Mouse (Mus musculus) gonadal fat pad, adult 2 months (tissue): ENCODE results near the gene Zfp65. TPM values are rescaled to one million over a fixed set of nuclear protein-coding genes. Genes with fewer than 3 reads are reported as not detected.
"Not testable (repeated sequence)": the region's sequence is repeated elsewhere in the genome, so short reads cannot be mapped to it uniquely, and the experiment has no call there.

Experiments
- DNase-seq: peaks from one replicate; pipeline ENCODE4 v3.0.0-alpha.2; 2012; ENCODE audit warnings: low read depth
- polyA plus RNA-seq: library from polyadenylated mRNA; depleted of rRNA; stranded (reverse); fragments of >200 nt; gene quantifications from 2 replicates; pipeline ENCODE4 v1.2.3, GENCODE M21; 2012; rRNA removed

Gene Zfp65
- 1.3 and 1.6 TPM in 2 replicates for polyA plus RNA-seq

DNA sequence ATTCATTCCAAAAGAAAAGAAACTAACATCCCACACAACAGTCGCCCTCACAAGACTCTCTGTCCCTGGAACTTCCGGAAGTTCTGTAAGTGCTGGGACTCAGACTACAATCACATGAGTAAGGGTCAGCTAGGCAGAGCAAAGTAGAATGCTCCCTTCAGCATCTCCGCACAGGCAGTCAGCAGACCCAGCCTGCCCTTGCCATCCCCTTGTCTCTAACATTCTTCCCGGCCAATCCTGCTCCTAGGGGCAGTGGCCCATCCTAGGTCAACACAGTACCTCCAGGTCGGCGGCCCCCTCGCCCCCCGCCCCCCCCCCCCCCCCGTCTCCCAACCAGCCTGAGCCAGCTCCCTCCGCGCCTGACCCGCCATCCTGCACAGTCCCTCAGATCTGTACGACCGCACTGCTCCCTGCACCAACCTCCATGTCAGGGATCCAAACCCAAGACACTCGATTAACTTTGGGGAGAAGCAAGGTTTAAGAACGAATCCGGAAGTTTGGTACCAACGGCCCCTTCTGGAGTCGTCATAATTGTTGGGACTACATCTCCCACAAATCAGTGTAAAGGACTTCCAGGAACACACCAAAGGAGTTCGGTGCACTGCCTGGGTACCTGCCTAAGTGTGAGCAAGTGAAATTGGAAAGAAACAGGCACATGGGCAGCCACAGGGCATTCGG lies at the start of gene Zfp65:
Gene Zfp65 (minus strand): TSS at position 533 of the 678 bp plus-strand sequence.
- peak; percentile 33 for DNase-seq

DNA sequence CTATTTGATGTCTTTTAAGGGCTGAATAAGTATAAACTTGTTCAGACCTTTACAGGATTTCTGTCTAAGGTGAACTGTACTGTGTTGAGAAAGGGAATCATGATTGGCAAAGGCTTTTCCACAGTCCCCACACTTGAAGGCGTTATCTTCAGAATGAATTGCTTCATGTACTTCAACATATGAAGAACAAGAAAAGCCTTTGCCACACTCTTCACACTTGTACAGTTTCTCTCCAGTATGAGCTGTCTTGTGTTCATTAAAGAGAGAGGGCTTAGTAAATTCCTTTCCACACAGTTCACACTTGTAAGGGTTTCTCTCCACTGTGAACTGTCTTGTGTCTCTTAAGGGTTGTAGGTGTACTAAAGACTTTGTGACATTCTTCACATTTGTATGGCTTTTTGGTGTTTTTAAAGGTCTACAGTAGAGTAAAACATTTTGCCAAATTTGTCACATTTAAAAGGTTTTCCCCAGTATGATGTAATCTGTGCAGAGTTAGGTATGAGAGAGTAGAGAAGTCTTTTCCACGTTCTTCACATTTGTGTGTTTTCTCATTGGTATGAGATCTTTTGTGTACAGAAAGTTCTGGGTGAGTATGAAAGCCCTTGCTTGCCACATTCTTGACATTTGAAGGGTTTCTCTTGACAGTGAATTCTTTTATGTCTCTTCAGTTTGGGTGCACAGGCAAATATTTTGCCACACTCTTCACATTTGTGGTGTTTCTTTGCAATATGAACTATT lies 34.2 kb upstream of the Zfp65 start:
- no peak for DNase-seq

DNA sequence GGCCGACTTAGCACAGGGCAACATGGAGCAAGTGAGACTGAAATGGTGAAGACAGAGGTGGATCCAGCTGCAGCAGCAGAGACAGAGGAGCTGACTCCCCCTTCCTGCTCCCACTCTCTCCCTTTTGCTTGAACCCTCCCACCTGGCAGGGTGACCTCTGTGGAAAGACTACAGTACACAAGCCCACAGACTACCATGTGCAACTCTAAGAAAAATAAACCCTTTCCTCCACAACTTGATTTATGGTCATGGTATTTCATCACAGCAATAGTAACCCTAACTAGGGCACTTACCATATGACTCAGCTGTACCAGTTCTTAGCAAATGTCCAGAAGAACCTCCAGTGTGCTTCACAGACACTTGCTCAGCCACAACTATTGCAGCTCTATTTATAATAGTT lies 31.0 kb upstream of the Zfp65 start:
- DNase-seq, result no peak

DNA sequence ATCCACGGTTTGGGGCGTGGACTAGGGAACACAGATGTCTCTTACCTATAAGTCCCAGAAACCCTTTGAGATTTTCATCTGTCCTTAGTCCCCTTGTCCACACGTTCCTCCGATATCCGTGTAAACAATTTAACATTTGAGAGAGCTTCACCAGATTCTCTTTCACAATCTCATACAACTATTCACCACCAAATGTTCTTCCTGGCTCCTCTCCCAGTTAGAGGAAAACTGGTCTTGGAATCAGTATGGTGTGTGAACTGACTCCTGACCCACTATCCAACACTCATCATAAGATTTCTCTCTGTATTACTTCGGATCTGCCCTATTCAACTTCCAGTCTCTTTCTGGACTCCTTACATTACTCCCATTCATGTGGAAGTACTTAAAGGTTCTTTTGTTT lies 26.8 kb upstream of the Zfp65 start:
- no peak for DNase-seq

DNA sequence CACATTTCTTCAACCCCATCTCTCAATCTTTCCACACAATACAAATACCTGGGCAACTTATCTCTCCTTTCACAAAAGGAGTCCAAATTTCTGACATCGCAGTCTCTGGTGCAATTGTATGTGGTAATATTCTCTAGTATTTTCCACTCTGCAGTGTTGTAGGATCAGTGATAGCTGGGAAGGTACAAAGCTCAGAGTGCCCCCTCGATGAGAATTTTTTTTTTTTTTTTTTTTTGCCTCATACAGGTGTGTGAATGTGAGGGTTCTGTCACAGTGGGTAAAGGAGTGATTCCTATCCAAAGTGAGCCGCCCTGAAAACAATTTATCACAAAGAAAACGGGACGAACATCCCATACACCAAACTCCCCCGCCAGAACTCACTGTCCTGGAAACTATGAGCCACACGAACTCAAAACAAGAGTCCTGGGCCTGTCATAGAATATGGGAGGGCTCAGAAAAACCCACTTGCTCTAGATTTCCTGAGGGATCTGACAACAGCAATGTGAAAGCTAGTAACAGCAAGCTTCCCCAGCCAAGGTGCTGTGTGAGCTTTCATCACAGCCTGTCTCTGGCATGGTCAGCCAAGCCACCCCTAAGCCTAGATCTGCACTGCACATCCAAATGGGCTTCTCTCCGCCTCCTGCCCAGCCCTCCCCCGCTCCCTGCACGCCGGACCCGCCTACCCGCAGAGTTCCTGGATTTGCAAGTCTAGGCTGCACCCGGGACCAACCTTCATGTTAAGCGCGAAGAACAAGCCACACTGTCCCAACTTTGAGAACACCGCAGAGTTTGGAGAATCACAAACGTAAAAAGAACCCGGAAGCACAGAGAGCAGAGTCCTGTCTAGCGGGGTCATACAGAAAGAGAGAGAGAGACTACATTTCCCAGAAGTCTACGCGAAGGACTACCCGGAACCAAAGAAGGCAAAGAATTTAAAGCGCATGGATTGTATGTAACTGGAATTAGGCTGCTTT lies 25.6 kb upstream of the Zfp65 start, which contains the start of gene Zfp85:
Gene Zfp85 (minus strand): TSS at position 896 of the 974 bp plus-strand sequence.
- DNase-seq, result no peak

DNA sequence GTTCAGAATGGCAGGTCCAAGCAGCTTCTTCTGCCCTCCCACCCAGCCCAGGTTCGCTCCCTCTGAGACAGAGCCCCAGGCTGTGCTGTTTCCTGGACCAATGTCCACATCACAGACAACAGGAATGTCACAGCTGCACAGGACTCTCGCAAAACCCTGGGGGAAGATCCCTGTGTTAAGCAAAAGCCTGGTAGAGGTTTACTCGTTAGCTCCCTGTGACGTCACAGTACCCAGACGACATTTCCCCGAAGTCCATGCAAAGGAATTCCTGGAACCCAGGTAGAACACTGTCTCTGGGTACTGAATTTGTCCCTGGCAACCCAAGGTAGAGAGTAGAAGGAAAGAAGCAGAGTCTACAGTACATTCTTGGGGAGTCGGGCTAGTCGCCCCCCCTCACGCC lies 14.9 kb upstream of the Zfp65 start:
- DNase-seq, result no peak

DNA sequence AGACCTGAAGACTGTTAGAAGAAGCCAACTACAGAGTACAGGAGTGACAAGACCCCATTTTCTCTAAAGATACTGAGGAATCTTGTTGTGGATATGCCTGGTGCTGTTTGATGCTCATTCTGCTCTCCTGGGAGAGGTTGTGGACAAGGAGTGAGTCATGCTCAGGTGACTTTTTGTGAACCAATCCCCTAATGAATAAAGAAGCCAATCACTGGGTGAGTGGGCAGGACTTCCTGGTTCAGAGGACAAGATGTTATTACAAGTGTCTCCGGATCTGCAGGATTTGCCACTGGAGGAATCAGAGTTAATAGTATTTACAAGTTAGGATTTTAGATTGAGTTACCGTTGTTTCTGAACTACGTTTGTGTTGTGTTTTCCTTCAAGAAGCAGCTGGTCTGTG lies 14.0 kb upstream of the Zfp65 start:
- no peak for DNase-seq

DNA sequence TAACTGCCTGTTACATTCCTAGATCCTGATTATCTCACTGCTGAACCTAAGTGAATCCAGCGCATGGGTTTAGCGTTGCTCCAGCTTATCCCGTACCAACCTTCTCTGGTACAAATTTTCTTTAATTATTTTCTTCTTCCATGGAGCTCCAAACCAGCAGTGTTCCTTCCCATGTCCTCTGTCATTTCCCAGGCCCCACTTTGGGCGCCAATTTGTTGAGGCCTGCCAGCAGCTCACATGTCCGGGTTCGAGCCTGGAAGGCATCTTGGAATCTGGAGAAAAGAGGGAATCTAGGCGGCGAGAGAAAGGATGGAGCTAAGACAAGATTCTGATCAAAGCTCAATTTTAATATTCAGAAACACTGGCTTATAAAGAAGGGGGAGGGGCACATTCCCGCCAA lies 5.4 kb upstream of the Zfp65 start:
- DNase-seq, result not testable (repeated sequence)

DNA sequence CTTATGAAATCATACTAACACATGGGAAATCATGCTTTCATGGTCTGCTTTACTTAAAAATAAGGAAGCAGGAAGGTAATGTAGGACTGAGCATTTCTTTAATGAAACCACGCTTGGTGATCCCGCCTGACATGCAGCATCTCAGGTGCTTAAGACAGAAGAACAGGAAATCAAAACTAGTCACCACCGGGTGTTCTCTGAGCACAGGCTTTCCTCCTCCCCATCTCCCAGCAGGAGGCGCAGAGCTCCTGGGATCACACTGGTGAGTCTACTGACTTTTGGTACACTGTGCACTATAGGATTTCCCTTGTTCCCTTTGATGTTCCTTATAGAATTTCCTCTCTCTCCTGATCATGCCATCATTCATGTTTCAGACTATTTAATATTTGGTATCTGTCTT lies 468 bp upstream of the Zfp65 start:
- DNase-seq, result not testable (repeated sequence)

DNA sequence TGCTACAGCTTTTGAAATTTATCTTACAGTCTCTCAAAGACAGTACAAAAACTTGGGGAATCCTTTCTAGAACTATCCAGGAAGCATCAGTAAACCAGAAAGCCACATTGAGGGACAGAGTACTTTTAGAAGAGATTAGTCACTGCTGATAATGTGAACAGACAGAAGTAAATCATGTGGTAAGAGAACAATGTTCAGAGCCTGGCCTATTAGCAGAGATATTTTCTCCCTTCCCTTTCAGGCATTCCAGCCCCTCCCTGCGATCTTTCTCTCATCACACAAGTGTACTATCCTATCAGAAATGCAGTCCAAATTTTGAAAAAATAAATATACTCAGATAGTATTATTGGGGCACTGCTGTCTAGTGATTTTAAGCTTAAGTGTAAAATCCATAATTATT lies 867 bp downstream of the Zfp65 start:
- no peak for DNase-seq

DNA sequence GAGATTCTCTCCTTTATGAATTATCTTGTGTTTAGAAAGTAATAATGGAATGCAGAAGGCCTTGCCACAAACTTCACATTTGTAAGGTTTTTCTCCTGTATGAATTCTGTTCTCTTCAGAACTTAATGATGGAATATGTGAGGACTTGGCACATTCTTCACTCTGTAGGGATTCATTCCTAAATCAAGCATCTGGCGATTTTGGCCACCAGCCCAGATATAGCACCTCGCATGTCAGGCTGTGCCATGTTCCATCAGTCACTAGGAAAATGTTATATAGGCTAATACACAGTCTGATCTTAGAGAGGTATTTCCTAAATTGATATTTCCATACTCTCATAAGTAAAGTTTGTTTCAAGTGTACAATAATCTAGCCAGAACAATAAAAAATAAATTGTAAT lies 3.6 kb downstream of the Zfp65 start:
- DNase-seq, result not testable (repeated sequence)

DNA sequence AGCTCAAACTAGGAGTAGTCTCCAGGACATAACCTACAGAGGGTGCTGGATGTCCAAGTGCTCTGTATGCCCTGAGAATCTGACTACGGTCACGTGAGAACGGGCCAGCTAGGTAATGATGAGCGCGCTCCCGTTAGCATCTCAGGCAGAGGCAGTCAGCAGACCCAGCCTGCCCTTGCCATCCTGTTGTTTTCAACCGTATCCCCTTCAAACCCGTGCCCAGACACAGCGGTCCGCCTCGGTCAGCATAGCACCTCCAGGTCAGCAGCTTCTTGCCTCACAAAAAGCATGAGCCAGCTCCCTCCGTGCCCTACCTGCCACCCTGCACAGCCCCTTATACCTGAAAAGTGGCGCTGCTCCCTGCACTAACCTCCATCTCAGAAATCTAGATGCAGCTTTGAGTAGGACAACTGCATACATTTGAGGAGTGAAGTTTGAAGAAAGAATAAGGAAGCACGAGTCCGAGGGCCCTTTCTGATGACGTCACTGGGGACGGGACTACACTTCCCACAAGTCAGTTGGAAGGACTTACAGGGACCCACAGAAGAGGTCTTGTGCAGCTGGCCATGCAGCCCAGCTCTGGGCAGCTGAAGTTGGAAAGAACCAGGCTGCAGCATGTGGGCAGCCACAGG lies 5.0 kb downstream of the Zfp65 start:
- DNase-seq, result peak; percentile 46

DNA sequence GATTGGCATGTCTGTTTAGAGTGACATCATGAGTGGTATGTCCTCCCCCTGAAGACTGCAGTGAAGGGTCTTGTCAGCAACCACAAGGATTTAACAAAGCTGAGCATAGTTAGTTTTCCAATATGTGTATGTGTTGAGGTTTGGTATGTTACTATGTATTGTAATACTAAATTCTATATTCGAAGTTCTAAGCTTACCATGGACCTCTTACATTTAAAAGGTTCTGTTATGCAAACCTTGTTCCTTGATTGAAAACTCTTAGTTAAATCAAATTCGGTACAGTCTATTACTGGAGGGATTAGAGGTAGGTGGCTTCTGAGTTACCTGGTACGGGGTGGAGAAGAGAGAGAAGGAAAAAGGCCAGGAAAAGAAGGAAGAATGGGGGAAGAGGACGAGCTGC lies 42.0 kb downstream of the Zfp65 start, which contains the start of gene Zfp738:
Gene Zfp738 (minus strand): TSS at position 101 of the 400 bp plus-strand sequence.
- DNase-seq, result no peak

DNA sequence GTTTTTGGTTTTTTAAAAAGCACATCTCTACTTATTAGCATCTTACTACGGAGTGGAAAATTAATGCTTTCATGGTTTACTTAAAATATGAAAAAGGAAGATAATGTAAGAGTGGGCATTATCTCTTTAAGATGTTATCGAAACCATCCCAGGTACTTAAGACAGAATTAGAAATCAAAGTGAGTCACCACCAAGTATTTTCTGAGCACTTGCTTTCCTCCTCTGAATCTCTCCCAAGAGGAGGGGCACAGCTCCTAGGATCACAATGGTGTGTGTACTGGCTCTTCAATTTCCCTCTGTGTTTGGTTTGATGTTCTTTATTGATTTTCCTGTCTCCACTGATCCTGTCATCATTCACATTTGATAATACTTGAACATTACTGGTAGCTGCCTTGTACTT lies 45.1 kb downstream of the Zfp65 start:
- not testable (repeated sequence) for DNase-seq

DNA sequence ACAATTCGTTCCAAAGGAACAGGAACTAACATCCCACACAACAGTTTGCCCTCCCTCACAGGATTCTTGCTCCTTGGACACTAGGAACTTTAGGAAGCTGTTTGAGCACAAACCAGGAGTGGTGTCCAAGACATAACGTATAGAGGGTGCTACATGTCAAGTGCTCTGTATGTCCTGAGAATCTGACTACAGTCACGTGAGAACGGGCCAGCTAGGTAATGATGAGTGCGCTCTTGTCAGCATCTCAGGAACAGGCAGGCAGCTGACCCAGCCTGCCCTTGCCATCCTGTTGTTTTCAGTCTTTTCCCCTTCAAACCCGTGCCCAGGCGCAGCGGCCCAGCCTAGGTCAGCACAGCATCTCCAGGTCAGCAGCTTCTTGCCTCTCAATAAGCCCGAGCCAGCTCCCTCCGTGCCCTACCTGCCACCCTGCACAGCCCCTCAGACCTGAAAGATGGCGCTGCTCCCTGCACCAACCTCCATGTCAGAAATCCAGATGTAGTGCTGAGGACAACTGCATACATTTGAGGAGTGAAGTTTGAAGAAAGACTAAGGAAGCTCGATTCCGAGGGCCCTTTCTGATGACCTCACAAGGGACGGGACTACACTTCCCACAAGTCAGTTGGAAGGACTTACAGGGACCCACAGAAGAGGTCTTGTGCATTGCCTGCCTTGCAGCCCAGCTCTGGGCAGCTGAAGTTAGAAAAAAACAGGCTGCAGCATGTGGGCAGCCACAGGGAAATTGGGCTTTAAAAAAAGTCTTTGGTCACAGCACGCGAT lies 45.8 kb downstream of the Zfp65 start:
- peak; percentile 58 for DNase-seq

DNA sequence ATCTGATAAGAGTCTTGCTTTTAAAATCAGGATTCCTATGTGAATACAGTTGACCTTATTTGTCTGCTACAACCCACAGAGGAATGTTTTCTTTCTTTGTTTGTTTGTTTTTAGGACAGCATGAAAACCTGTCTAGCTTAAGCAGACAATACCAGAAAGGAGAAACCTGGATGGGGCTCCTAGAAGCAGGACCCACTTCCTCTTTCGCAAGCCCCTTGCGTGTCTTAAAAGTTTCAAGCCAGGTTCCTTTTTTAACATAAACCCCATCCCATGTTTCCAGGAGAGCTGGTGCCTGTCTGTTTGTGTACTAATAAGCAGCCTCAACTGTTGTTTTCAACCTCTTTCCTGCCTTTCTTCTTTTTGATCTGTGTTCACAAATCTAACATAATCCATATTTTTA lies 54.1 kb downstream of the Zfp65 start:
- DNase-seq, result no peak
